Mouse (Mus musculus): ENCODE measurements around the gene Bmp7. TPM values are rescaled to one million over a fixed set of nuclear protein-coding genes. Genes with fewer than 3 reads are reported as not detected.

The Bmp7 gene
- polyA plus RNA-seq, 1 experiment from 2014 or later, result 1.1 TPM

GRCm38 (mm10) chr2:172888147-172888546 is 52.0 kb downstream of the Bmp7 start:
- ATAC-seq, result 0 out of 2 replicates have a peak, but pooled peaks have one; percentile 12
- Histone ChIP-seq H3K9me3 (ENCODE audit: low read length) (no peaks in the 10 kb centered on the region), H3K4me3 (ENCODE audit: low read depth, low read length) (no peak overlapping the region), H3K9ac (replicated peaks; ENCODE audit: low read depth) (no peak overlapping the region), H3K27me3 (replicated peaks; ENCODE audit: insufficient read depth, low read length) (no peaks in the 10 kb centered on the region), H3K27ac (ENCODE audit: low read length) (no peak overlapping the region), H3K4me1 (ENCODE audit: insufficient read depth, low read depth, low read length) (no peaks in the 10 kb centered on the region), H3K4me2 (replicated peaks; ENCODE audit: low read depth, low read length) (no peak overlapping the region), H3K36me3 (ENCODE audit: insufficient read depth, low read length) (no peaks in the 10 kb centered on the region)
- peak; percentile 27 for DNase-seq (ENCODE audit: low spot score)
- 53% methylated on average over 11 of the region's 12 CpGs for WGBS
- no peak for TF ChIP-seq CTCF (IDR thresholded peaks at IDR 0.05)
- no peak for TF ChIP-seq EP300 (IDR thresholded peaks at IDR 0.05)

- Histone ChIP-seq H3K4me1 (ENCODE audit: insufficient read depth, low read depth, low read length) (no peaks in the 10 kb centered on the region), H3K9me3 (ENCODE audit: low read length) (no peaks in the 10 kb centered on the region), H3K27ac (ENCODE audit: low read length) (no peak overlapping the region), H3K27me3 (replicated peaks; ENCODE audit: insufficient read depth, low read length) (no peaks in the 10 kb centered on the region), H3K36me3 (ENCODE audit: insufficient read depth, low read length) (no peaks in the 10 kb centered on the region), H3K9ac (replicated peaks; ENCODE audit: low read depth) (no peak overlapping the region), H3K4me2 (replicated peaks; ENCODE audit: low read depth, low read length) (no peak overlapping the region), H3K4me3 (ENCODE audit: low read depth, low read length) (no peak overlapping the region)
- TF ChIP-seq CTCF (IDR thresholded peaks at IDR 0.05) (no peak), EP300 (IDR thresholded peaks at IDR 0.05) (no peak)
- no peak for ATAC-seq
- peak; percentile 32 for DNase-seq (ENCODE audit: low spot score)
- WGBS, result 36% methylated on average over 6 of the region's 7 CpGs
Observed at GRCm38 (mm10) chr2:172885861-172886260, 54.3 kb downstream of the Bmp7 start.

- 64% methylated on average over 6 of the region's 6 CpGs for WGBS
Observed at GRCm38 (mm10) chr2:172884584-172884983, 55.5 kb downstream of the Bmp7 start.

GRCm38 (mm10) chr2:172875201-172875600 is 64.9 kb downstream of the Bmp7 start:
- Histone ChIP-seq H3K36me3 (ENCODE audit: insufficient read depth, low read length) (no peaks in the 10 kb centered on the region), H3K4me1 (ENCODE audit: insufficient read depth, low read depth, low read length) (no peaks in the 10 kb centered on the region), H3K9me3 (ENCODE audit: low read length) (no peaks in the 10 kb centered on the region), H3K27me3 (replicated peaks; ENCODE audit: insufficient read depth, low read length) (no peaks in the 10 kb centered on the region), H3K4me2 (replicated peaks; ENCODE audit: low read depth, low read length) (no peak overlapping the region), H3K27ac (ENCODE audit: low read length) (no peak overlapping the region), H3K9ac (replicated peaks; ENCODE audit: low read depth) (no peak overlapping the region), H3K4me3 (ENCODE audit: low read depth, low read length) (no peak overlapping the region)
- DNase-seq (ENCODE audit: low spot score) (no peak), ATAC-seq (no peak)
- TF ChIP-seq EP300 (IDR thresholded peaks at IDR 0.05), result no peak
- no peak for TF ChIP-seq CTCF (IDR thresholded peaks at IDR 0.05)
- WGBS, result 87% methylated on average over 9 of the region's 9 CpGs

More at GRCm38 (mm10) chr2:172884584-172884983, 55.5 kb downstream of the Bmp7 start:
- no peak overlapping the region for H3K27ac ChIP-seq (ENCODE audit: low read length)
- no peaks in the 10 kb centered on the region for H3K4me1 ChIP-seq (ENCODE audit: insufficient read depth, low read depth, low read length)
- DNase-seq (ENCODE audit: low spot score) (no peak), ATAC-seq (no peak)
- H3K9ac ChIP-seq (replicated peaks; ENCODE audit: low read depth), result no peak overlapping the region
- no peak overlapping the region for H3K4me3 ChIP-seq (ENCODE audit: low read depth, low read length)
- H3K9me3 ChIP-seq (ENCODE audit: low read length), result no peaks in the 10 kb centered on the region
- no peaks in the 10 kb centered on the region for H3K27me3 ChIP-seq (replicated peaks; ENCODE audit: insufficient read depth, low read length)
- no peaks in the 10 kb centered on the region for H3K36me3 ChIP-seq (ENCODE audit: insufficient read depth, low read length)
- no peak for TF ChIP-seq EP300 (IDR thresholded peaks at IDR 0.05)
- no peak for TF ChIP-seq CTCF (IDR thresholded peaks at IDR 0.05)
- no peak overlapping the region for H3K4me2 ChIP-seq (replicated peaks; ENCODE audit: low read depth, low read length)

GRCm38 (mm10) chr2:172866356-172866755 is 73.8 kb downstream of the Bmp7 start:
- DNase-seq (ENCODE audit: low spot score), result no peak
- H3K27me3 ChIP-seq (replicated peaks; ENCODE audit: insufficient read depth, low read length), result no peaks in the 10 kb centered on the region
- 77% methylated on average over 5 of the region's 5 CpGs for WGBS
- no peak overlapping the region for H3K9ac ChIP-seq (replicated peaks; ENCODE audit: low read depth)
- H3K4me2 ChIP-seq (replicated peaks; ENCODE audit: low read depth, low read length), result no peak overlapping the region
- ATAC-seq, result no peak
- no peak overlapping the region for H3K4me3 ChIP-seq (ENCODE audit: low read depth, low read length)
- no peaks in the 10 kb centered on the region for H3K36me3 ChIP-seq (ENCODE audit: insufficient read depth, low read length)
- no peak for TF ChIP-seq EP300 (IDR thresholded peaks at IDR 0.05)
- TF ChIP-seq CTCF (IDR thresholded peaks at IDR 0.05), result no peak
- no peaks in the 10 kb centered on the region for H3K9me3 ChIP-seq (ENCODE audit: low read length)
- H3K4me1 ChIP-seq (ENCODE audit: insufficient read depth, low read depth, low read length), result peaks cover 14% of the 10 kb centered on the region
- peak overlapping the region; percentile 71 for H3K27ac ChIP-seq (ENCODE audit: low read length)

- Histone ChIP-seq H3K36me3 (ENCODE audit: insufficient read depth, low read length) (no peaks in the 10 kb centered on the region), H3K4me3 (ENCODE audit: low read depth, low read length) (no peak overlapping the region), H3K4me1 (ENCODE audit: insufficient read depth, low read depth, low read length) (peaks cover 14% of the 10 kb centered on the region), H3K4me2 (replicated peaks; ENCODE audit: low read depth, low read length) (no peak overlapping the region), H3K27ac (ENCODE audit: low read length) (no peak overlapping the region), H3K9ac (replicated peaks; ENCODE audit: low read depth) (no peak overlapping the region), H3K27me3 (replicated peaks; ENCODE audit: insufficient read depth, low read length) (no peaks in the 10 kb centered on the region), H3K9me3 (ENCODE audit: low read length) (no peaks in the 10 kb centered on the region)
- ATAC-seq (no peak), DNase-seq (ENCODE audit: low spot score) (no peak)
- 88% methylated on average over 6 of the region's 6 CpGs for WGBS
- no peak for TF ChIP-seq CTCF (IDR thresholded peaks at IDR 0.05)
- TF ChIP-seq EP300 (IDR thresholded peaks at IDR 0.05), result no peak
Observed at GRCm38 (mm10) chr2:172865165-172865564, 75.0 kb downstream of the Bmp7 start.

- Histone ChIP-seq H3K4me1 (ENCODE audit: insufficient read depth, low read depth, low read length) (peaks cover 14% of the 10 kb centered on the region), H3K9ac (replicated peaks; ENCODE audit: low read depth) (no peak overlapping the region), H3K27ac (ENCODE audit: low read length) (no peak overlapping the region), H3K27me3 (replicated peaks; ENCODE audit: insufficient read depth, low read length) (no peaks in the 10 kb centered on the region), H3K4me2 (replicated peaks; ENCODE audit: low read depth, low read length) (no peak overlapping the region), H3K36me3 (ENCODE audit: insufficient read depth, low read length) (no peaks in the 10 kb centered on the region), H3K9me3 (ENCODE audit: low read length) (no peaks in the 10 kb centered on the region), H3K4me3 (ENCODE audit: low read depth, low read length) (no peak overlapping the region)
- no peak for ATAC-seq
- DNase-seq (ENCODE audit: low spot score), result no peak
- WGBS, result 86% methylated on average over 7 of the region's 7 CpGs
- no peak for TF ChIP-seq EP300 (IDR thresholded peaks at IDR 0.05)
- peak; percentile 38 for TF ChIP-seq CTCF (IDR thresholded peaks at IDR 0.05)
Observed at GRCm38 (mm10) chr2:172864566-172864965, 75.6 kb downstream of the Bmp7 start.

Measured in lung, postnatal 0 days (tissue).